1 mouse cellular context compared by ENCODE assay signal in genomic region chr7:19295503-19296185, GRCm38 (mm10).
A peak's percentile ranks its signal among the peaks of the same experiment; 100 is the strongest.
TF ChIP-seq lines count a peak whose summit lies in the region.

No protein-coding gene starts in this region.

TF ChIP-seq in MEL, 35 proteins besides CTCF, POLR2A, EP300 and RAD21 (continued from another document):
- TF ChIP-seq MAFK (IDR thresholded peaks at IDR 0.05; ENCODE audit: borderline replicate concordance, low read depth, low read length) = no peak
- TF ChIP-seq KAT2A (conservative IDR thresholded peaks at IDR 0.05; ENCODE audit: low read depth, low read length) = peak; percentile 93
- no peak for TF ChIP-seq USF2 (IDR thresholded peaks at IDR 0.05; ENCODE audit: borderline replicate concordance in 1 of 2, insufficient read depth in 1 of 2, low read depth in 1 of 2, low read length in 2 of 2)
TF ChIP-seq in MEL: peak in this region for 3.
